Mouse (Mus musculus) B cell, adult 2 months (primary cell): ENCODE results near the gene Zic5.

Source experiments
- DNase-seq, 2 experiments: peaks; one replicate each; pipeline ENCODE4 v3.0.0; 2022

Gene Zic5

GRCm38 (mm10) chr14:122427204-122427560, 38.3 kb downstream of the Zic5 start:
- DNase-seq: no peak

- no peak for DNase-seq
These were observed 38.8 kb downstream of the Zic5 start for GRCm38 (mm10) chr14:122426529-122427203.

DNA sequence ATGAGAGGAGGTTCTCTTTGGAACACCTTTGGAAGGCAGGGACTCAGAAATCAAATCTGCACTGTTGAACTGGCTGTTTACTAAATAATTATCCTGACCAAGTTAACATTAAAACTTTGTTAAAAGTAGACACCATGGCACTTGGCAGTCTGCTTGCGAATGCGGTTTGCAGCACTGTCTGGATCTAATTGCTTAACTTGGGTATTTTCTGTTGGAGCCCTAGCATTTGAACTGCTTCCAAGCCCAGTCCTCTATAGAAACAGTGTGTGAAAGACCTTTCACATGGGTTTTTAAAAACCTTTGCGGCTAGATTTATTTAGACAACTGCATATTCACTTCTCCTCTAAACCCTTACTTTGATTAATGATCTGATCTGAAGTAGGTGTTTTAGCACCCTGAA, 41.0 kb downstream of the Zic5 start:
- DNase-seq: no peak

DNA sequence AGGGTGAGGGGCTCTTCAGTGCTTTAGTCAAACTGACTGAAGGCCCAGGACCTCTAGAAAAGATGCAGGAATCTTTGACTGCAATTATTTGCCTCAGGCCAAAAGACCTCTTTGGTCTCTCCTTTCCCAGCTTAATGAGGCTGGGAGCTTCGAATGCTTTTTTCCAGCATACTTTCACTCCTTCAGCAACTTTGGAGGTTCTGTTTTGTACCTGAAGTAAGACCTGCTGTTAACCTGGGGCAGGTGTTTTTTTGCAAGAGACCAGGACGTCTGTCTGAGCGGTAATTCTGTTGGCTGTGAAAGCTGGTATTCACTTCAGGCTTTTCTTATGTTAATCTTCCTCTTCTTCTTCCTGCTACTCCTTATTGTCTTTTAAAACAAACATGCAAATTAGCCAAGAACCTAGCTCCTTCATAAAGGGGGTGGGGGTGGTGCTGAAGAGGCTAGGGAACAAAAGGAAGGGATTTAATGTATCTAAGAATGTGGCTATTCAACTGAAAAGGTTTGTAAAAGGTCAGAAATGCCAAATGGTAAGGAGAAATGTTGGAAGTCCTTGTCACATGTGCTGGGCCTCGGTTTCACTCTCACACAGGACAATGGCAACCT, 49.2 kb downstream of the Zic5 start:
- no peak for DNase-seq

GRCm38 (mm10) chr14:122414786-122415185, 50.7 kb downstream of the Zic5 start:
- DNase-seq: no peak

GRCm38 (mm10) chr14:122413542-122413928, 51.9 kb downstream of the Zic5 start:
- no peak for DNase-seq

GRCm38 (mm10) chr14:122412841-122413541, 52.5 kb downstream of the Zic5 start:
- DNase-seq: no peak
